Mouse (Mus musculus) midbrain, embryonic 11.5 days (tissue): ENCODE data around the gene Hsd3b4. TPM values are rescaled to one million over a fixed set of nuclear protein-coding genes. Genes with fewer than 3 reads are reported as not detected.
A peak's percentile ranks its signal among the peaks of the same experiment; 100 is the strongest.
"Not testable (repeated sequence)": the region's sequence is repeated elsewhere in the genome, so short reads cannot be mapped to it uniquely, and the experiment has no call there.

Source experiments
- ATAC-seq: fragments of 200-750 bp; cut with Nextera tagmentation; 2 replicates; pipeline ENCODE4 v1.8.0; 2017; ENCODE audit warnings: moderate TSS enrichment, moderate library complexity; ENCODE audit not compliant: low FRiP score
- DNase-seq: peaks from one replicate; pipeline ENCODE4 v3.0.0; 2015; ENCODE audit warnings: low spot score; ENCODE audit errors: missing footprints
- H3K27ac ChIP-seq: fragments of 300-500 bp; sonication (generic); 2 replicates; pipeline ENCODE4 v1.5.1; 2014; ENCODE audit warnings: low read depth, low read length
- H3K27me3 ChIP-seq: fragments of 300-500 bp; sonication (generic); 2 replicates; pipeline ENCODE4 v1.6.1; 2014; ENCODE audit warnings: mild to moderate bottlenecking, low read length, moderate library complexity, mixed read lengths; ENCODE audit not compliant: control insufficient read depth, insufficient read depth
- H3K36me3 ChIP-seq: fragments of 300-500 bp; sonication (generic); 2 replicates; pipeline ENCODE4 v1.6.1; 2014; ENCODE audit warnings: mild to moderate bottlenecking, low read length, moderate library complexity, mixed read lengths; ENCODE audit not compliant: control insufficient read depth, insufficient read depth
- H3K4me1 ChIP-seq: fragments of 300-500 bp; sonication (generic); 2 replicates; pipeline ENCODE4 v1.6.1; 2014; ENCODE audit warnings: low read length; ENCODE audit not compliant: control insufficient read depth, insufficient read depth
- H3K4me2 ChIP-seq: fragments of 300-500 bp; sonication (generic); 2 replicates; pipeline ENCODE4 v1.6.1; 2014; ENCODE audit warnings: mild to moderate bottlenecking, moderate library complexity
- H3K4me3 ChIP-seq: fragments of 300-500 bp; sonication (generic); 2 replicates; pipeline ENCODE4 v1.5.1; 2014; ENCODE audit warnings: low read depth, low read length
- H3K9ac ChIP-seq: fragments of 300-500 bp; sonication (generic); 2 replicates; pipeline ENCODE4 v1.6.1; 2014; ENCODE audit warnings: low read length
- H3K9me3 ChIP-seq: fragments of 300-500 bp; sonication (generic); 2 replicates; pipeline ENCODE4 v1.6.1; 2016; ENCODE audit warnings: low read length; ENCODE audit not compliant: control insufficient read depth
- WGBS: fragments of 180-500 bp; shearing (Covaris S2); extraction: QIAGEN DNeasy Blood & Tissue Kit; methylation state at CpG from one replicate; pipeline ENCODE4 v1.1.7; 2014; 5-methylcytosine and 5-hydroxymethylcytosine counted together
- polyA plus RNA-seq: library from polyadenylated mRNA; unstranded; fragments of >200 nt; fragmentation: Nextera tagmentation; extraction: Ambion mirVana; gene quantifications from 2 replicates; pipeline ENCODE4 v1.2.1, GENCODE M21; 2014

The Hsd3b4 gene
- not detected in 2 replicates for polyA plus RNA-seq

DNA sequence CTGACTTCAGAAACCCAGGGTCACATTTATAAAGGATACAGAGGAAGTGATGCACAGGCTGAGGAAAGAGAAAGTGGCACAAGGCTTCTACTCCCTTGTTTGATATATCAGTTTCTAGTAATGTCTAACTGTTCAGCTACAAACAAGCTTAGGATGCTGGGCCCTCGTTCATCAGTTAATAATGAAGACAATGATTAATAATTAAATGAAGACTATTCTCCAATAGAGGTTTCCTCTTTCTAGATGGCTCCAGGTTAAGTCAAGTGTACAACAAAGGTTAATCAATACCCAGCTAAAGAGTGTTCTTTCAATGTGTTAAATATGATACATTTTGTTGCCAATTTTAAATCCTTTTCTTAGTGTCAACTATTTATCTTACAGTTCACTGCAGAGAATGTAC, at the start of gene Hsd3b4:
Hsd3b4 (minus strand) TSS at position 101 of the 400 bp plus-strand sequence.
- H3K4me1 ChIP-seq, DNase-seq, ATAC-seq, H3K9me3 ChIP-seq, H3K27me3 ChIP-seq, H3K4me3 ChIP-seq, H3K36me3 ChIP-seq, H3K9ac ChIP-seq, H3K4me2 ChIP-seq, H3K27ac ChIP-seq: not testable (repeated sequence)
- no CpG with 5 or more reads among the region's 1 CpGs for WGBS

- H3K4me3 ChIP-seq, H3K27me3 ChIP-seq, H3K36me3 ChIP-seq, H3K9ac ChIP-seq, H3K4me1 ChIP-seq, ATAC-seq, H3K27ac ChIP-seq, DNase-seq, H3K4me2 ChIP-seq, H3K9me3 ChIP-seq: not testable (repeated sequence)
- no CpG with 5 or more reads among the region's 1 CpGs for WGBS
Observed at GRCm38 (mm10) chr3:98550832-98551231, 40.5 kb upstream of the Hsd3b4 start.

- H3K9ac ChIP-seq, H3K9me3 ChIP-seq, H3K4me2 ChIP-seq, H3K4me1 ChIP-seq, DNase-seq, H3K27ac ChIP-seq, H3K4me3 ChIP-seq, H3K36me3 ChIP-seq, H3K27me3 ChIP-seq: not testable (repeated sequence)
- WGBS: no CpG with 5 or more reads among the region's 2 CpGs
- peak; percentile 59; the same call in 1 of the 2 replicates for ATAC-seq
Observed at GRCm38 (mm10) chr3:98550215-98550614, 39.9 kb upstream of the Hsd3b4 start.

- not testable (repeated sequence) for H3K27me3 ChIP-seq, DNase-seq, H3K4me1 ChIP-seq, ATAC-seq, H3K4me3 ChIP-seq, H3K9ac ChIP-seq, H3K4me2 ChIP-seq, H3K27ac ChIP-seq, H3K9me3 ChIP-seq, H3K36me3 ChIP-seq
- WGBS: 100% methylated on average over 1 of the region's 1 CpGs
Observed at GRCm38 (mm10) chr3:98548495-98548894, 38.2 kb upstream of the Hsd3b4 start.

GRCm38 (mm10) chr3:98547641-98548040, 37.3 kb upstream of the Hsd3b4 start:
- DNase-seq, H3K27me3 ChIP-seq, H3K4me3 ChIP-seq, H3K4me2 ChIP-seq, H3K27ac ChIP-seq, H3K36me3 ChIP-seq, H3K9ac ChIP-seq, H3K4me1 ChIP-seq, ATAC-seq, H3K9me3 ChIP-seq: not testable (repeated sequence)

DNA sequence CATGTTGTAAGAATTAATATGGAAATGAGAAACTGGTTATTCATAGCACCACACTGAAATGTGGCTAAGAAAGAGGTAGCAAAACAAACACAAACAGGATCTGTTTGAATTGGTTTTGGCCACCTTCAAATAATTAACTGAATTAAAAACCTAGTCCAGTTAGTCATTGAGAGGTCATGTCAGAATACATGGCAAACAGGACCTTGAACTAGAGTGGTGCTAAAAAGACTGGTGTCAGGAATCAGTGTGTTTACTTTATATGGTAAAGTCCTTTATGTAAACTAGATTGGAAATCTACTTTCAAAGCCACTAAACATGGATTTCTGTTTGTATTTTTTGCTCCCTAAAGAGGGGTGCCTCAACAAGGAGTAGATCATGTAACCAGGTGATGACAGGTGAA, 14.7 kb upstream of the Hsd3b4 start:
- not testable (repeated sequence) for H3K4me1 ChIP-seq, ATAC-seq, H3K36me3 ChIP-seq, H3K27ac ChIP-seq, H3K4me2 ChIP-seq, DNase-seq, H3K9me3 ChIP-seq, H3K4me3 ChIP-seq, H3K9ac ChIP-seq, H3K27me3 ChIP-seq

GRCm38 (mm10) chr3:98524552-98524951, 14.2 kb upstream of the Hsd3b4 start:
- not testable (repeated sequence) for H3K4me1 ChIP-seq, H3K4me3 ChIP-seq, ATAC-seq, DNase-seq, H3K27ac ChIP-seq, H3K9me3 ChIP-seq, H3K9ac ChIP-seq, H3K27me3 ChIP-seq, H3K4me2 ChIP-seq, H3K36me3 ChIP-seq
- no CpG with 5 or more reads among the region's 1 CpGs for WGBS

GRCm38 (mm10) chr3:98522779-98523178, 12.5 kb upstream of the Hsd3b4 start:
- H3K4me2 ChIP-seq, ATAC-seq, H3K4me1 ChIP-seq, H3K27ac ChIP-seq, H3K36me3 ChIP-seq, DNase-seq, H3K4me3 ChIP-seq, H3K9me3 ChIP-seq, H3K27me3 ChIP-seq, H3K9ac ChIP-seq: not testable (repeated sequence)
- 89% methylated on average over 1 of the region's 2 CpGs for WGBS

DNA sequence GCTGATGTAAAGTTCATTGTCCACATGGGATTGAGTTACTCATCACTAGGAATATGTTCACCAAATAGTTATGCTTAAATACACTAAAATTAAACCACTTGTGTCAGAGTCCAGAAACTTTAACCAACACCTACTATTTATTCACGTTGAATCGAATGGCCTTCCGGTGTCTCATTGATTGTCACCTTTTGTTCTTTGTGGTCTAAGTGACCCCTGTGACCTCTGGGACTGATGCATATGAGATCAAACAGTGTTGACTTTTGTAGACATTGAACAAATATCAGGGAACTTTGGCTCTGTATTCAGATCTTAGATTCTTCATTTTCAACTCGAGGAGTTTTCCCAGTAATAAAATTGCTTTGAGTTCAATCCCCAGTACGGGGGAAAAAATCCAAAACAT, 3.1 kb downstream of the Hsd3b4 start:
- not testable (repeated sequence) for H3K27ac ChIP-seq, H3K27me3 ChIP-seq, H3K4me2 ChIP-seq, DNase-seq, H3K4me3 ChIP-seq, ATAC-seq, H3K9ac ChIP-seq, H3K9me3 ChIP-seq, H3K36me3 ChIP-seq, H3K4me1 ChIP-seq
- WGBS: no CpG with 5 or more reads among the region's 5 CpGs

DNA sequence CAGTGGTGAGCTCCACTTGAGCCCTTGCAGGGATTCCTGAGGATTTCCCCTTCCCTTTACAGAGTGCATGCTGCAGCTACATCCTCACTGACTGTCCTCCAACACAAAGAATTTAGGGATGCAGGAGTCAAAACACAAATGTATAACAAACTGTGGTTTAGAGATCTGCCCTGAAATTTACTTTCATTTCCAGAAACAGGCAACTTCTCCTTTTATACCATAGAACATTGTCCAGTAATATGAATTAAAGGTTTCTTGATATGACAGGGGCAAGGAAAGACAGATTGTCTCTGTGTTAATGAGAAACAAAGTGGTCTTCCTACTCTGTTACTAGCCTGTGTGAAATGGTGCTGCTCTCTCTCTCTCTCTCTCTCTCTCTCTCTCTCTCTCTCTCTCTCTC, 12.9 kb downstream of the Hsd3b4 start:
- not testable (repeated sequence) for H3K27ac ChIP-seq, H3K9ac ChIP-seq, H3K4me3 ChIP-seq, H3K9me3 ChIP-seq, DNase-seq, H3K36me3 ChIP-seq, H3K4me1 ChIP-seq, H3K27me3 ChIP-seq, ATAC-seq, H3K4me2 ChIP-seq
